Mouse (Mus musculus) CH12.LX (cell line): ENCODE measurements at regions not wholly inside any gene's neighbourhood (a gene's known extent, or its start where the extent isn't known, plus 50 kb on each side); places are given as distances from the start of the nearest gene placed in this dataset.

Source experiments
- DNase-seq: peaks from one replicate; pipeline ENCODE4 v3.0.0-alpha.2; 2013; ENCODE audit errors: extremely low read depth
- H3K27ac ChIP-seq: 2 replicates; pipeline ENCODE4 v1.5.1; 2012; ENCODE audit warnings: low read depth, mild to moderate bottlenecking, control low read depth, moderate library complexity; ENCODE audit not compliant: insufficient read depth
- H3K27me3 ChIP-seq: replicated peaks from 2 replicates; pipeline ENCODE3; 2012; ENCODE audit warnings: inconsistent platforms
- H3K36me3 ChIP-seq, 2 experiments: replicated peaks in 1 of 2; 2 replicates each; pipeline versions ENCODE3 to v1.6.1; 2012; ENCODE audit warnings: inconsistent platforms in 1 of 2, low read length in 1 of 2, mild to moderate bottlenecking in 1 of 2, mixed read lengths in 1 of 2, moderate library complexity in 1 of 2; ENCODE audit not compliant: control insufficient read depth in 1 of 2, insufficient read depth in 1 of 2
- H3K4me1 ChIP-seq, 2 experiments: 2 replicates each; pipeline ENCODE4 v1.6.1; 2012; ENCODE audit warnings: inconsistent platforms in 1 of 2, moderate library complexity in 1 of 2; ENCODE audit not compliant: insufficient read depth in 2 of 2, control insufficient read depth in 1 of 2
- H3K4me2 ChIP-seq: 2 replicates; pipeline ENCODE4 v1.6.1; 2012; ENCODE audit warnings: low read depth, mild to moderate bottlenecking, control low read depth; ENCODE audit not compliant: poor library complexity, insufficient read depth, severe bottlenecking
- H3K4me3 ChIP-seq, 3 experiments: fragments of 150-350 bp in 1 of 3; sonication (generic) in 1 of 3; replicated peaks in 1 of 3; 2 replicates each; pipeline versions ENCODE3 to v1.5.1; 2011 to 2012; ENCODE audit warnings: low read depth in 2 of 3, low read length in 2 of 3, mild to moderate bottlenecking in 2 of 3, moderate library complexity in 2 of 3, control low read depth in 1 of 3, improper control_type of control experiment in 1 of 3, inconsistent platforms in 1 of 3, mixed read lengths in 1 of 3; ENCODE audit not compliant: poor library complexity in 1 of 3
- H3K79me2 ChIP-seq: replicated peaks from 2 replicates; pipeline ENCODE4 v1.6.1; 2012; ENCODE audit warnings: mild to moderate bottlenecking, moderate library complexity; ENCODE audit not compliant: control insufficient read depth, poor library complexity, insufficient read depth, severe bottlenecking; ENCODE audit errors: extremely low read depth
- H3K9ac ChIP-seq: 2 replicates; pipeline ENCODE4 v1.6.1; 2012; ENCODE audit warnings: low read depth, mild to moderate bottlenecking, control low read depth, moderate library complexity; ENCODE audit not compliant: insufficient read depth
- H3K9me3 ChIP-seq: replicated peaks from 2 replicates; pipeline ENCODE3; 2012; ENCODE audit warnings: low read length, inconsistent platforms, mixed read lengths
- BHLHE40 ChIP-seq: IDR thresholded peaks from 2 replicates; pipeline ENCODE4 v1.6.1; 2011; ENCODE audit warnings: mild to moderate bottlenecking, low read depth, low read length, improper control_type of control experiment
- CHD2 ChIP-seq: IDR thresholded peaks from 2 replicates; pipeline ENCODE4 v1.6.1; 2011; ENCODE audit warnings: low read length, improper control_type of control experiment
- CTCF ChIP-seq, 2 experiments: IDR thresholded peaks in 1 of 2; conservative IDR thresholded peaks in 1 of 2; 2 replicates each; pipeline ENCODE4 v1.5.1; 2011 to 2012; ENCODE audit warnings: low read depth in 2 of 2, low read length in 2 of 2, improper control_type of control experiment in 1 of 2, inconsistent platforms in 1 of 2, mild to moderate bottlenecking in 1 of 2, moderate library complexity in 1 of 2
- E2F4 ChIP-seq: IDR thresholded peaks from 2 replicates; pipeline ENCODE4 v1.6.1; 2011; ENCODE audit warnings: low read depth, low read length, improper control_type of control experiment; ENCODE audit not compliant: insufficient replicate concordance
- IRF4 ChIP-seq: IDR thresholded peaks from 2 replicates; pipeline ENCODE4 v1.6.1; 2014; ENCODE audit warnings: low read depth, mild to moderate bottlenecking, inconsistent platforms, low read length, improper control_type of control experiment
- JUN ChIP-seq: IDR thresholded peaks from 2 replicates; pipeline ENCODE4 v1.6.1; 2011; ENCODE audit warnings: low read depth, mild to moderate bottlenecking, low read length, improper control_type of control experiment, moderate library complexity; ENCODE audit not compliant: insufficient read depth
- MAFK ChIP-seq: IDR thresholded peaks from 2 replicates; pipeline ENCODE4 v1.6.1; 2011; ENCODE audit warnings: low read length, improper control_type of control experiment; ENCODE audit not compliant: insufficient replicate concordance
- MAX ChIP-seq: IDR thresholded peaks from 2 replicates; pipeline ENCODE4 v1.6.1; 2011; ENCODE audit warnings: low read length, improper control_type of control experiment
- MAZ ChIP-seq: IDR thresholded peaks from 2 replicates; pipeline ENCODE4 v1.6.1; 2012; ENCODE audit warnings: low read depth, mild to moderate bottlenecking, inconsistent platforms, low read length, improper control_type of control experiment, moderate library complexity
- MXI1 ChIP-seq: IDR thresholded peaks from 2 replicates; pipeline ENCODE4 v1.6.1; 2011; ENCODE audit warnings: mild to moderate bottlenecking, low read depth, low read length, improper control_type of control experiment
- NELFE ChIP-seq: IDR thresholded peaks from 2 replicates; pipeline ENCODE4 v1.6.1; 2011; ENCODE audit warnings: low read depth, low read length, improper control_type of control experiment
- POLR2AphosphoS2 ChIP-seq: IDR thresholded peaks from 2 replicates; pipeline ENCODE4 v1.6.1; 2011; ENCODE audit warnings: low read depth, low read length, improper control_type of control experiment
- RAD21 ChIP-seq: IDR thresholded peaks from 2 replicates; pipeline ENCODE4 v1.6.1; 2011; ENCODE audit warnings: low read depth, mild to moderate bottlenecking, low read length, improper control_type of control experiment, moderate library complexity
- SIN3A ChIP-seq: IDR thresholded peaks from 2 replicates; pipeline ENCODE4 v1.6.1; 2012; ENCODE audit warnings: low read length, improper control_type of control experiment, inconsistent platforms
- SMC3 ChIP-seq: IDR thresholded peaks from 2 replicates; pipeline ENCODE4 v1.6.1; 2011; ENCODE audit warnings: low read depth, low read length, improper control_type of control experiment
- TCF12 ChIP-seq: IDR thresholded peaks from 2 replicates; pipeline ENCODE4 v1.6.1; 2014; ENCODE audit warnings: low read depth, mild to moderate bottlenecking, inconsistent platforms, low read length, improper control_type of control experiment
- UBTF ChIP-seq: IDR thresholded peaks from 2 replicates; pipeline ENCODE4 v1.6.1; 2012; ENCODE audit warnings: low read depth, mild to moderate bottlenecking, inconsistent platforms, low read length, improper control_type of control experiment, moderate library complexity
- USF2 ChIP-seq: conservative IDR thresholded peaks from 2 replicates; pipeline ENCODE4 v1.6.1; 2011; ENCODE audit warnings: low read depth, low read length, improper control_type of control experiment
- ZC3H11A ChIP-seq: IDR thresholded peaks from 2 replicates; pipeline ENCODE4 v1.6.1; 2012; ENCODE audit warnings: low read depth, mild to moderate bottlenecking, inconsistent platforms, low read length, improper control_type of control experiment
- ZKSCAN1 ChIP-seq: IDR thresholded peaks from 2 replicates; pipeline ENCODE4 v1.6.1; 2012; ENCODE audit warnings: low read depth, inconsistent platforms, low read length, improper control_type of control experiment, borderline replicate concordance
- ZMIZ1 ChIP-seq: IDR thresholded peaks from 2 replicates; pipeline ENCODE4 v1.6.1; 2012; ENCODE audit warnings: low read depth, mild to moderate bottlenecking, inconsistent platforms, low read length, improper control_type of control experiment
- ZNF384 ChIP-seq: IDR thresholded peaks from 2 replicates; pipeline ENCODE4 v1.6.1; 2012; ENCODE audit warnings: low read depth, low read length, improper control_type of control experiment, inconsistent platforms
- dilution Hi-C: fragments of 300-500 bp; cut with MboI; formaldehyde crosslinking; loops from 2 replicates; pipeline ENCODE4 v1.14.3; 2020; ENCODE audit warnings: low sequenced_read_pairs; ENCODE audit not compliant: extremely low pct_unique_long_range_greater_than_20kb, extremely low pct_ligation_motif_present
- in situ Hi-C: fragments of 300-500 bp; cut with MboI; formaldehyde crosslinking; loops from 3 replicates; pipeline ENCODE4 v1.14.3; 2019; ENCODE audit warnings: low sequenced_read_pairs, low pct_ligation_motif_present, low pct_unique_long_range_greater_than_20kb, mixed read lengths

DNA sequence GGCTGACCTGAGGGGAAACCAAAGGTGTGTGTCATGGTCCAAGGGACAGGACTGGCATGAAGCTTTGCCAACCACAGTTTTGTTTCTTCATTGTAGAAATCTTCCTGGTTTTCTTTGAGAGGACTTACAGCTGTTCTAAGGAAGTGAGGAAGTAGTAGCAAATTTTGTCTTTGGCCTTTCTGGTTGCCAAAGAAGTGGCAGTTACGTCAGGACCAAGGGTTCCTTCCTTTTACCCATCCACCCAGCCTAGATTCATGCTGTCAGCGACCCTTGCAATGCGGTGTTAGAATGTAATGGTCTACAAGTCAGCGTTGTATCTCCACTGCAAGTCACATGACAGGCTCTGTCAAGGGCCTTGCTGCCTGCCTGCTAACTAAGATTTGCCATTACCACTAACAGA is 103.4 kb upstream of the Mbnl2 start:
- dilution Hi-C loops, result no loop called here
- Histone ChIP-seq H3K27ac (no peak overlapping the region), H3K36me3 (no peaks in the 10 kb centered on the region), H3K4me1 (no peaks in the 10 kb centered on the region), H3K79me2 (no peaks in the 10 kb centered on the region), H3K27me3 (no peaks in the 10 kb centered on the region), H3K4me3 (no peak overlapping the region), H3K9me3 (no peaks in the 10 kb centered on the region), H3K9ac (no peak overlapping the region)
- in situ Hi-C loops, result no loop called here
- no peak for DNase-seq
- TF ChIP-seq ZMIZ1, result no peak
- no peak for TF ChIP-seq JUN
- no peak for TF ChIP-seq MAZ
- TF ChIP-seq MAX, result no peak
- no peak for TF ChIP-seq MXI1
- no peak for TF ChIP-seq E2F4
- TF ChIP-seq MAFK, result no peak
- no peak for TF ChIP-seq CHD2
- TF ChIP-seq NELFE, result no peak
- TF ChIP-seq UBTF, result no peak
- TF ChIP-seq, all 38 proteins: peak for 0
- no peak overlapping the region for H3K4me2 ChIP-seq

DNA sequence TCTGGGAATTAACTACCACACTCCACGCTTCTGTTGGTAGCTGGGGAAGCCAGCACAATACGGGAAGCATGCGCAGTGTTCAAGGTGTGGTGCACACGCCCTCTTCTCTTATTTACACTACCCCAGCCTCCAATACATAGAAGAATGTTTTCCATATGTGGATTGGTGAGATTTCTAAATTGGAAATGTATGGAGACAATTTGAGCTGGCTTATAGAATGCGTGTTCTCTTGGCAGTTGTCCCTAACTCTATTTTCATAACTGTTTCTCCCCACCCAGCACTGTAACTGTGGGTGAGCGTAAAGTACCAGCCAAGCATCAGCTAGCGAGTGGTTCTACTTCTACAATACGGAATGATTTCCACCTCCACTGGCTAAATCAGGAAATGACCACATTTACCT is 102.6 kb upstream of the Mbnl2 start:
- Histone ChIP-seq H3K9ac (no peak overlapping the region), H3K4me3 (no peak overlapping the region), H3K79me2 (no peaks in the 10 kb centered on the region), H3K27me3 (no peaks in the 10 kb centered on the region), H3K36me3 (no peaks in the 10 kb centered on the region), H3K4me1 (no peaks in the 10 kb centered on the region), H3K4me2 (no peak overlapping the region), H3K27ac (no peak overlapping the region), H3K9me3 (no peaks in the 10 kb centered on the region)
- dilution Hi-C loops (no loop called here), in situ Hi-C loops (no loop called here)
- TF ChIP-seq MAZ (no peak), ZKSCAN1 (no peak), CTCF (conservative IDR thresholded peaks at IDR 0.05 in 1 of 2, IDR thresholded peaks at IDR 0.05 in 1 of 2; ENCODE audit: low read depth in 2 of 2, low read length in 2 of 2) (no peak), ZC3H11A (no peak), POLR2AphosphoS2 (no peak), MAFK (no peak), SMC3 (no peak), ZNF384 (no peak), BHLHE40 (no peak), RAD21 (no peak), UBTF (no peak), TCF12 (no peak), IRF4 (no peak), CHD2 (no peak), SIN3A (no peak), USF2 (no peak), JUN (no peak)
- no peak for DNase-seq
